Mouse (Mus musculus): Measurements from ENCODE around the gene Pi4ka. TPM values are rescaled to one million over a fixed set of nuclear protein-coding genes. Genes with fewer than 3 reads are reported as not detected.
A peak's percentile ranks its signal among the peaks of the same experiment; 100 is the strongest.

Gene Pi4ka
- 12.9 and 15.1 TPM in 2 replicates for polyA plus RNA-seq (2015; fragmentation: Nextera tagmentation; extraction: Ambion mirVana)

DNA sequence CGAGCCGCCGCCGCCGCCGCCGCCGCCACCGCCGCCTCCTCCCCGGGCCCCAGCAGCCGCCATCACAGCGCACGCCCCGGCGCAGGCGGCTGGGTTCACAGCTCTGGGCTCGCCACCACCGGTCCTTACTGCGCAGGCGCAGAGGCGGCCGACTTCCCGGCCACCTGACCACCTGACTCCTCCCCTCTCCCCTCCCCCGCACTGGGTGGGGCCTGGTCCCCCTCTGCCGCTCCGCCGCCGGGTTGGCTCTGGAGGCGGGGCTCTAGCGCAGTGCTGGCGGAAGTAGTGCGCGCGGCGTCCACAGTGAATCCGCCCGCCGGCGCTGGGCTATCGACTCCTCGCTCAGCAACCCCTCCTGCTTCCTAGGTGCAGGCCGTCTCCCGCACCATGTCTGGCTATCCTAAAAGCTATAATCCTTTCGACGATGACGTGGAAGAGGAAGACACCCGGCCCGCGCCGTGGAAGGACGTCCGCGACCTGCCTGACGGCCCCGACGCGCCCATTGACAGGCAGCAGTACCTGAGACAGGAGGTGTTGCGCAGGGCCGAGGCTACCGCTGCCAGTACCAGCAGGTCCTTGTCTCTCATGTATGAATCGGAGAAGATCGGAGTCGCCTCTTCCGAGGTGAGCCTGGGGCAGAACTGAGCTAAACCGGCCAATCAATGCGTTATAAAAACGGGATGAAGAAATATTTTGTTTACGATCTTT is at the start of gene Pi4ka, which contains the start of gene Snap29:
TSS of gene Pi4ka (minus strand) at position 579 of the 708 bp plus-strand sequence.
TSS of gene Snap29 (plus strand) at position 251 of the 708 bp plus-strand sequence.
- ATAC-seq (ENCODE audit: low read depth) (peak; percentile 97), DNase-seq (peak; percentile 100)
- peak within 1 kb of the TSS; percentile 89 for H3K27ac ChIP-seq
- no peaks in the 10 kb centered on the region for H3K27me3 ChIP-seq
- H3K9me3 ChIP-seq (replicated peaks) = no peaks in the 10 kb centered on the region
- peaks cover 10% of the 10 kb centered on the region; the same call in 1 of the 2 replicates for H3K36me3 ChIP-seq
- WGBS (ENCODE audit: insufficient replicate concordance) = under 1% methylated on average over 67 of the region's 69 CpGs
- H3K4me1 ChIP-seq (replicated peaks) = peaks cover 60% of the 10 kb centered on the region
- H3K9ac ChIP-seq = peak within 1 kb of the TSS; percentile 83
- peak within 1 kb of the TSS; percentile 87 for H3K4me2 ChIP-seq
- H3K4me3 ChIP-seq (replicated peaks) = peak within 1 kb of the TSS; percentile 82

DNA sequence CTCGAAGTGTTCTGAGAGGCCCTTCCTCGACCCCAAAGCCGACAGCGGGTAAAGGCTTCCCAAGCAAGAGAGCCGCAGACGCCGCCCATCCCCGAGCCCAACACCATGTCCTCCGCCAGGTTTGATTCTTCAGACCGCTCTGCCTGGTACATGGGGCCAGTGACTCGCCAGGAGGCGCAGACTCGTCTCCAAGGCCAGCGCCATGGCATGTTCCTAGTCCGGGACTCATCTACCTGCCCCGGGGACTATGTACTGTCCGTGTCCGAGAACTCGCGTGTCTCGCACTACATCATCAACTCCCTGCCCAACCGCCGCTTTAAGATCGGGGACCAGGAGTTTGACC is 46.2 kb upstream of the Pi4ka start:
- H3K27me3 ChIP-seq = no peaks in the 10 kb centered on the region
- ATAC-seq (ENCODE audit: low read depth) (peak; percentile 58), DNase-seq (peak; percentile 50)
- no peaks in the 10 kb centered on the region for H3K9me3 ChIP-seq (replicated peaks)
- WGBS (ENCODE audit: insufficient replicate concordance) = under 1% methylated on average over 24 of the region's 24 CpGs
- H3K4me3 ChIP-seq (replicated peaks) = peak overlapping the region; percentile 97
- H3K4me2 ChIP-seq = peak overlapping the region; percentile 91
- H3K9ac ChIP-seq = peak overlapping the region; percentile 98
- H3K4me1 ChIP-seq (replicated peaks) = peaks cover 38% of the 10 kb centered on the region
- H3K36me3 ChIP-seq = peaks cover 23% of the 10 kb centered on the region
- H3K27ac ChIP-seq = peak overlapping the region; percentile 94

DNA sequence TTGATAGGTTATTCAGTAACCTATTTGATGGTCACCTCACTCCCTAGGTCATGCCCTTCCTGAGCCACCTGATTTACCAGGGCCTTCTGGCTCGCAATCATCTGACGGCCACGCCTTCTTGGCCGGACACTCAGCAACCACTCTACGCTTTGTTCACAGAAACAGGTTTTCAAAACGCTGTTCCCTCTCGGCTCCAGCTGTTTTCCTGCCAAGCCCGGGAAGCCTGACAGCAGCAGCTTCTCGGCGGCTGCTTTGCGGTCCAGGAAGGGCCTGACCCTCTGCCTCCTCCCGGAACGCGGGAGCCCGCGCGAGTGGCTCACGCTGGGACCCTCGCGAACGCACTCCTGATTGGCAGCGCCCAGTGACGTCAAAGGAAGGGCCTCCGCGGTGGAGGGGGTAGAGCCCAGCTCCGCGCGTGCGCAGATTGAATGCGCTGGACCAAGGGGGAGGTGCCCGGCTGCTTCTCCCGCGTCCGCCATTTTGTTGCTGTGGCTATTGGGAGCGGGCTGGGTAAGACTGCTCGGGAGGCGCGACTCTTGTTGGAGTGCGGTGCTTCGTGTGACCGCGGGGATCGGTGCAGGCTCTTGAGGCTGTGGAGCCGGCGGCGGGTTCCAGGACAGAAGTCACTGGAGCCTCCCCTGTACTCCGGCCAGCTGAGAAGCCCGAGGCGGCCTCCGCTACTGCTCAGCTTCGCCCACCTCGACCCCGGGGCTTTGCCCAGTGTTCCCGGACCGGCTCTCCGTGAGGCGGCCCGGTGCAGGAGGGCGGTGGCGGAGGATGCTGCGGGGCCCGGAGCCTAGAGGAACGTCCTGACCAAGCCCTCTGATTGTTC is 45.6 kb upstream of the Pi4ka start, which contains the start of gene Crkl:
TSS of gene Crkl (plus strand) at position 447 of the 832 bp plus-strand sequence.
- Histone ChIP-seq H3K4me1 (replicated peaks) (peaks cover 32% of the 10 kb centered on the region), H3K27me3 (no peaks in the 10 kb centered on the region), H3K4me2 (peak within 1 kb of the TSS; percentile 91), H3K9me3 (replicated peaks) (no peaks in the 10 kb centered on the region), H3K9ac (peak within 1 kb of the TSS; percentile 98), H3K27ac (peak within 1 kb of the TSS; percentile 94), H3K4me3 (replicated peaks) (peak within 1 kb of the TSS; percentile 97), H3K36me3 (peaks cover 17% of the 10 kb centered on the region)
- DNase-seq (peak; percentile 98), ATAC-seq (ENCODE audit: low read depth) (peak; percentile 92)
- under 1% methylated on average over 63 of the region's 63 CpGs for WGBS (ENCODE audit: insufficient replicate concordance)

DNA sequence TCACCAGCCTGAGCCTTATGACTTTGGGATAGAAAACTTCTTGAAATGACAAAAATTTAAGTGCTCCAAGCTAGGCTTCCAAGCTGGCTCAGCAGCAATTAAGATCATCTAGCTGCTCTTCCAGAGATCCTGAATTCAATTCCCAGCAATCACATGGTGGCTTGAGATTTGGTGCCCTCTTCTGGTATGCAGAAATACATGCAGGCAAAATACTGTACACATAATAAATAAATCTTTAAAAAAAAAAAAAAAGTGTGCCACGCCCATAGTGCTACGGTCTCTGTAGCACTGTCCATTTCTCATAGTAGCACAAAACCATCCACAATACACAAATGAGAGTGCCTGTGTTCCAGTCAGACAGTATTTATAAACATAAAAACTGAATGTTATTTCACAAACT is 26.5 kb upstream of the Pi4ka start:
- H3K4me1 ChIP-seq (replicated peaks) = 0 out of 2 replicates have a peak, but pooled peaks cover 3% of the 10 kb centered on the region
- no peaks in the 10 kb centered on the region for H3K9me3 ChIP-seq (replicated peaks)
- WGBS (ENCODE audit: insufficient replicate concordance) = 49% methylated on average over 2 of the region's 2 CpGs
- DNase-seq = no peak
- H3K36me3 ChIP-seq = peaks cover 14% of the 10 kb centered on the region
- H3K4me2 ChIP-seq = no peak overlapping the region
- no peak for ATAC-seq (ENCODE audit: low read depth)
- H3K27ac ChIP-seq = no peak overlapping the region
- H3K9ac ChIP-seq = no peak overlapping the region
- no peak overlapping the region for H3K4me3 ChIP-seq (replicated peaks)
- no peaks in the 10 kb centered on the region for H3K27me3 ChIP-seq

DNA sequence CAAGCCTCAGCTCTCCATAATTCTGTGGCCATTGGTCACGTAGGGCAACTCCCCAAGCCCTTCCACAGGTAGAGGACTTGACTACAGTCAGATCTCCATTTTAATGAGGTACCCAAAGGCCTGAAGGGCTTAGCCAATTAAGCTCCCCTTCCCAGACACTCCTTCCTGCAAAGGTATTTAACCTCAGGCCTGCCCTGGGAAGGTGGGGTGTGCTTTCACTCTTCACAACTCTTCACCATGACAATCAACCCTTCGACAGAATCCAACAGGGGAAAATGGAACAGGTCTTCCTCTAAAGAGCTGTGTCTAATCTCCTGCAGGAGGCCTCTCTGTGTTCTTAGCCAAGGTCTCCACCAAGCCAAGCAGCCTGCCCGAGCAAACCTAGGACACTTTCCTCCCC is 16.9 kb upstream of the Pi4ka start:
- Histone ChIP-seq H3K27me3 (no peaks in the 10 kb centered on the region), H3K4me3 (replicated peaks) (no peak overlapping the region), H3K9me3 (replicated peaks) (no peaks in the 10 kb centered on the region), H3K9ac (no peak overlapping the region), H3K4me1 (replicated peaks) (no peaks in the 10 kb centered on the region), H3K4me2 (no peak overlapping the region), H3K27ac (no peak overlapping the region), H3K36me3 (peaks cover 64% of the 10 kb centered on the region)
- no peak for DNase-seq
- 76% methylated on average over 3 of the region's 3 CpGs for WGBS (ENCODE audit: insufficient replicate concordance)
- no peak for ATAC-seq (ENCODE audit: low read depth)

DNA sequence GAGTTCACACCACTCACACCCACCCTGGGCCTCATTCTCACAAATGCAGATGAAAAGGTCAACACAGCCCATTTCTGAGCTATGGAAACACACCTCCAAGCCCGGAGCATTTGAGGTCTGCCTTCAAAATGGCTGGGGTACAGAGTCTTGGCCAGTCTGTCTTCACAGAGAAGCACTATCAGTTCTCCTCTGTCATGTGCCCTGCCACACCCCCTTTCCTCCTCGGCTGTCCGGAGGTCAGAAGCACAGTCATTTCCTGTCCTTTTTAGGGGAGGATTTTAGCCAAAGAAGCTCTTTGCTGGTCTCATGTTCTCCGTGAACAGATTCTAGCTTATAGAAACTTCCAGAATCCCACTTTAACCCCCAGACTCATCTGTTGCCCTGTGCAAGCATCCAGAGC is 4.1 kb upstream of the Pi4ka start:
- Histone ChIP-seq H3K9ac (no peak overlapping the region), H3K36me3 (peaks cover 6% of the 10 kb centered on the region; the same call in 1 of the 2 replicates), H3K27ac (no peak overlapping the region), H3K4me3 (replicated peaks) (no peak overlapping the region), H3K4me1 (replicated peaks) (peaks cover 49% of the 10 kb centered on the region), H3K27me3 (no peaks in the 10 kb centered on the region), H3K9me3 (replicated peaks) (no peaks in the 10 kb centered on the region), H3K4me2 (peak overlapping the region; percentile 21; the same call in 1 of the 2 replicates)
- DNase-seq = peak; percentile 17
- no peak for ATAC-seq (ENCODE audit: low read depth)
- 26% methylated on average over 4 of the region's 4 CpGs for WGBS (ENCODE audit: insufficient replicate concordance)

DNA sequence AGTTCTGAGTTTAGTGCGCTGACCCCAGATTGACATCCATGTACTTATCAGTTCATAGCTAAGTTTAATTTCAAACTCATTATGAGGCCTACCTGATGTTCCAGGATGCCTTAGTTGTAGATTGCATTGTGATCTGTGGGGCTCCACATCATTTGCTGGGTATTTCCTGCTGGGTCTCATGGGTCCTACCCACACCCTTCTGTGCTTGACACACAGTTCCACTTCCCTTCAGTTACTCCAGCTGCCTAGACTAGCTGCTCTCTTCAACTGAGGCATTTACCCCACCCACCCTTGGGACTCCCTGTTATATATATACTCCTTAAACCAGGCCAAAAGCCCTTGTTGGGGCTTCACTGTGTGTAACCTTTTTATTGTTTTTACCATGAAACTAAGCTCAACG is 2.9 kb upstream of the Pi4ka start:
- Histone ChIP-seq H3K9ac (no peak overlapping the region), H3K9me3 (replicated peaks) (no peaks in the 10 kb centered on the region), H3K27ac (no peak overlapping the region; the same call in 1 of the 2 replicates), H3K4me2 (no peak overlapping the region), H3K4me1 (replicated peaks) (peaks cover 60% of the 10 kb centered on the region), H3K36me3 (peaks cover 6% of the 10 kb centered on the region; the same call in 1 of the 2 replicates), H3K27me3 (no peaks in the 10 kb centered on the region), H3K4me3 (replicated peaks) (no peak overlapping the region)
- no peak for ATAC-seq (ENCODE audit: low read depth)
- DNase-seq = no peak
- 82% methylated on average over 2 of the region's 2 CpGs for WGBS (ENCODE audit: insufficient replicate concordance)

DNA sequence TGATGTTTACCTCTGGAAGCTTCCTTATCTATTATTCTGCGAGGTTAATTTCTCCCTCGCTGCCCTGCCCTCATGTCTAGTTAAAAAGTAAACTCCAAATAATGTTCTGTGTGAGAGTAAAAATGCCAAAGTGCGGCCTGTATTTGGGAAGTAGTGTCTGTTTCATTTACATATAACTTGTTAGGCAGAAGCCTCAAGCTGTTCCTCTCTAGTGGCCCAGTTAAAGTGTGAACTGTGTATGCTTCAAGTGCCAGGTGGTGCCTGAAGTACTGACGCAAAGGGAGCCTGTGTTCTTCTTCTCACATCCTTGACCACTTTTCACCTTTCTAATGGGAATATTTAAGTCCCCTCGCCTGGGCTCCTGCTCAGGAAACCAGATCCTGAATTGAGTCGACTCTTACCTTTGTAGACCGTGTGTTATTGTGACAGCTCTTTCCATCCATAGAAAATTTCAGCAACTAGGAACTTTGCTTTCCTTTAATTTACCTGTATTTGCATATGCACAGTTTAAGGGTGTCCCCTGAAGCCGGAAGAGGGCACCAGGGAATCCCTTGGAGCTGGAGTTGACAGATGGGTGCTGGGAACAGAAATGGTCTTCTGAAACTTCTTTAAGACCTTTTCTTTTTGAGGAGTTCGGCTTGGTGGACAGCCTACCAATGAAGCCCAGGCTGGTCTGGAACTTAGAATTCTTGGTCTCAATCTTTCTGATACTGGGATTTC is 558 bp upstream of the Pi4ka start:
- ATAC-seq (ENCODE audit: low read depth) (no peak), DNase-seq (no peak)
- Histone ChIP-seq H3K4me2 (peak overlapping the region; percentile 81), H3K4me3 (replicated peaks) (peak overlapping the region; percentile 82), H3K9me3 (replicated peaks) (no peaks in the 10 kb centered on the region), H3K27me3 (no peaks in the 10 kb centered on the region), H3K27ac (peak overlapping the region; percentile 89), H3K36me3 (peaks cover 10% of the 10 kb centered on the region; the same call in 1 of the 2 replicates), H3K9ac (peak overlapping the region; percentile 83), H3K4me1 (replicated peaks) (peaks cover 63% of the 10 kb centered on the region)
- WGBS (ENCODE audit: insufficient replicate concordance) = 37% methylated on average over 9 of the region's 9 CpGs

DNA sequence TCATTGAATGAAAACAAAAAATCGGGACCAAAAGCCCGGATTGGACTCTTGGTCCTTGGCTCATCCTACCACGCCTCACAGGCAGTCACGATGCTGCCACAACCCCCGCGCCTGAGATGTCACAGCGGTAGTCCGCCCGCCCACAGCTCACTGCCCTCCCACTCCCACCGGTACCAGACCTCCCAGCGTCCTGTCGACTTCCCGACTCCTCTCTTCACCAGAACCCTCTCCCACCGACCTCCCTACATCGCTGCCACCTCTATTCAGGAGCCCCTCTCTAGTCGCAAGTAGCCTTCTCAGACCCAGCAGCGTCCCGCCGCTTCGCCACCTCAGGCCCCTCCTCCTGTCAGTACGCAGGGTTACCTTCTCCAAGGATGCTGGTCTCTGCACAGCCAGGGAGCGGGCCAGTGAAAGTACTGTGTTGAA is 830 bp downstream of the Pi4ka start:
- DNase-seq = peak; percentile 65
- H3K4me3 ChIP-seq (replicated peaks) = peak overlapping the region; percentile 82
- H3K4me2 ChIP-seq = peak overlapping the region; percentile 87
- peak overlapping the region; percentile 81 for H3K9ac ChIP-seq
- peaks cover 10% of the 10 kb centered on the region; the same call in 1 of the 2 replicates for H3K36me3 ChIP-seq
- peak overlapping the region; percentile 81 for H3K27ac ChIP-seq
- ATAC-seq (ENCODE audit: low read depth) = peak; percentile 65
- H3K4me1 ChIP-seq (replicated peaks) = peaks cover 54% of the 10 kb centered on the region
- WGBS (ENCODE audit: insufficient replicate concordance) = under 1% methylated on average over 22 of the region's 22 CpGs
- H3K9me3 ChIP-seq (replicated peaks) = no peaks in the 10 kb centered on the region
- no peaks in the 10 kb centered on the region for H3K27me3 ChIP-seq

DNA sequence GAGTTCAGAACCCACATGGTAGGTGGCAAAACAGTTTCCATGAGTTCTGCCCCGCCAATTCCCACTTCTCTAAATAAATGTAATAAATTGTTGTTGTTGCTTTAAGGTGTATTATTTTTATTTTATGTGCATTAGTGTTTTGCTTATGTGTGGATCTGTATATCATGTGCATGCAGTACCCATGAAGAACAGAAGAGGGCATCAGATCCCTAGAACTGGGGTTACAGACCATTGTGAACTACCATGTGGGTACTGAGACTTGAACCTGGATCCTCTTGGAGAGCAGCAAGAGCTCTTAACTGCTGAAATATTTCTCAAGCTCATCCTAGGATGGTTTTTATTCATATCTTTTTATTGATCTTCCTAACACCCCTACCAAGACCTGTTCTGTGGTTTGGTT is 3.3 kb downstream of the Pi4ka start:
- Histone ChIP-seq H3K4me1 (replicated peaks) (peaks cover 30% of the 10 kb centered on the region), H3K4me3 (replicated peaks) (no peak overlapping the region), H3K4me2 (no peak overlapping the region), H3K27ac (no peak overlapping the region), H3K9me3 (replicated peaks) (no peaks in the 10 kb centered on the region), H3K36me3 (peaks cover 3% of the 10 kb centered on the region; the same call in 1 of the 2 replicates), H3K9ac (no peak overlapping the region), H3K27me3 (no peaks in the 10 kb centered on the region)
- WGBS (ENCODE audit: insufficient replicate concordance) = 49% methylated on average over 1 of the region's 1 CpGs
- ATAC-seq (ENCODE audit: low read depth) (no peak), DNase-seq (peak; percentile 48)

DNA sequence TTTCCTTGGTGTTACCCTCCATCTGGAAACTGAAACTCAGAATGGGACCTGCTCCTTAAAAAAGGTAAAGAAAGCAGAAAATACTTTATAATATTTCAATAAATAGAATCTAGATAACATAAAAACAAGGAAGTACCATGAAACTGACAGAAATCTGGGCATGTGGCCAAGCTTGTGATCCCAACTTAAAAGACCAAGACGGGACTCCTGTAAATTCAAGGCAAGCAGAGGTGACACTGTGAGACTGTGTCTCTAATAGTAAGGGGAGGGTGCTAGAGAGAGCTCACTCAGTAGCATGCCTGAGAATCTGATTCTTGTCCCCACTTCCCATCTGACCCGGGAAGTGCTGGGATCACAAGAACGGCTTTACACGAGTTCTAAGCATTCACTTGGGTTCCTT is 13.3 kb downstream of the Pi4ka start:
- no peaks in the 10 kb centered on the region for H3K27me3 ChIP-seq
- 79% methylated on average over 4 of the region's 4 CpGs for WGBS (ENCODE audit: insufficient replicate concordance)
- peaks cover 10% of the 10 kb centered on the region for H3K36me3 ChIP-seq
- H3K4me2 ChIP-seq = no peak overlapping the region
- H3K9me3 ChIP-seq (replicated peaks) = no peaks in the 10 kb centered on the region
- no peak overlapping the region for H3K27ac ChIP-seq
- DNase-seq = no peak
- no peaks in the 10 kb centered on the region for H3K4me1 ChIP-seq (replicated peaks)
- ATAC-seq (ENCODE audit: low read depth) = no peak
- no peak overlapping the region for H3K9ac ChIP-seq
- no peak overlapping the region for H3K4me3 ChIP-seq (replicated peaks)
